Mouse (Mus musculus) bone marrow macrophage, adult 2 months (primary cell): ENCODE data around the gene Pigg.

Experiments used
- CTCF ChIP-seq: IDR thresholded peaks from 2 replicates; pipeline ENCODE4 v1.5.1; 2012; ENCODE audit warnings: low read depth, mild to moderate bottlenecking, low read length, moderate library complexity
- POLR2A ChIP-seq: IDR thresholded peaks from 2 replicates; pipeline ENCODE4 v1.6.1; 2012; ENCODE audit warnings: mild to moderate bottlenecking, low read depth, low read length, borderline replicate concordance

- TF ChIP-seq POLR2A (no peak), CTCF (no peak)
These were observed 47.8 kb downstream of the Pigg start for GRCm38 (mm10) chr5:108360211-108360610.
